Mouse (Mus musculus): ENCODE measurements around the gene Pkp4. TPM values are rescaled to one million over a fixed set of nuclear protein-coding genes. Genes with fewer than 3 reads are reported as not detected.

Pkp4 gene
- polyA plus RNA-seq, 1 experiment from 2014 or later = 25.1 TPM

DNA sequence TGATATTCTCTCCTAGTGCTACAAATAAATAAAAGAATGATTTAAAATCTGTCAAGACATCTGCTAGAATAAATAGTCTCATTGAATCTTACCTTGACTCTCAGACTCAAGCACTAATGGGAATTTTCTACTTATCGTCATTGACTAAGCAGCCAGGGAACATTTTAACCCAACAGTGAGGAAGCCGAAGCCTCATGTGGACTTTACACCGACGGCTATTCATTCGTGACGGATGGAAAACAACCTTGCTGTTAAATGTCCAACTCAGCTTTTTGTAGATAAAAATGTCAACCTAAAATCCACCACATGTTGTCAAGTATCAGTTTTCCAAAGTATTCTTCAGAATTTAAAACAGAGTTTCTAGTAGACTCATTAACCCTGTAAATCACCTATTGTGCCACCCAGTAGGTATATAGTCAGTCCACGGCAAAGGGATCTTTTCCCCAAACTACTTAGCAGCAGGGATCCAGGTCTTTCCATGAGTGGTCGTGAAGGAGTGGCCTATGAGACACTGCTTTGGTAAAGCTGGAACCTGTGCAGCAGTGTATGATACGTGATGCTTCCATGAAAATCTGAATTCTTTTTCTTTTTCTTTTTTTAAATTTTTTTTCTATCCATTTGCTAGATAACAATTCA is 9.0 kb downstream of the Pkp4 start:
- no peaks in the 10 kb centered on the region for H3K27me3 ChIP-seq
- H3K9ac ChIP-seq = no peak overlapping the region
- no peak overlapping the region for H3K27ac ChIP-seq
- H3K36me3 ChIP-seq = no peaks in the 10 kb centered on the region
- H3K4me2 ChIP-seq (replicated peaks) = no peak overlapping the region
- H3K4me1 ChIP-seq = peaks cover 9% of the 10 kb centered on the region; the same call in 1 of the 2 replicates
- H3K4me3 ChIP-seq = no peak overlapping the region
- WGBS = 81% methylated on average over 9 of the region's 9 CpGs
- no peak for ATAC-seq (ENCODE audit: insufficient number of reproducible peaks, insufficient read depth, low FRiP score, low TSS enrichment)
- H3K9me3 ChIP-seq = no peaks in the 10 kb centered on the region

DNA sequence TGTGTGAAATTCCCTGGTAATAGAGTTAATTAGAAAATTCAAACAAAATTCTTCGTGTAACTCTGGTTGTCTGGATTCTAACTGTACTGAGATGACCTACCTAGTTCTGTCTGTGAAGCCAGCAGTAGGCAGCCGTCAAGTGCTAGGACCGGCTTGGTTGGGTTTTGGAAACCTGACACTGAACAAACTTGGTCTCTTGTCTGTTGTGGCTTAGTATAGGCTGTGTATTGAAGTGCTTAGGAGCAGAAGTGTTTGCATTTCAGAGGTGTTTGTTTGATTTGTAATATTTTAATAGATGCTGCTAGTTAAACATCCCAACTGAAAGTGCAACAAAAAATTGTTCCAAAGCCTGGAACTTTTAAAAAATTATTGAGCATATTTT is 9.5 kb downstream of the Pkp4 start:
- Histone ChIP-seq H3K36me3 (no peaks in the 10 kb centered on the region), H3K4me1 (peaks cover 9% of the 10 kb centered on the region; the same call in 1 of the 2 replicates), H3K4me2 (replicated peaks) (no peak overlapping the region), H3K9ac (no peak overlapping the region), H3K27ac (no peak overlapping the region), H3K4me3 (no peak overlapping the region), H3K9me3 (no peaks in the 10 kb centered on the region), H3K27me3 (no peaks in the 10 kb centered on the region)
- ATAC-seq (ENCODE audit: insufficient number of reproducible peaks, insufficient read depth, low FRiP score, low TSS enrichment) = no peak
- WGBS = 58% methylated on average over 3 of the region's 3 CpGs

GRCm38 (mm10) chr2:59170593-59170992 is 9.9 kb downstream of the Pkp4 start:
- H3K36me3 ChIP-seq = no peaks in the 10 kb centered on the region

DNA sequence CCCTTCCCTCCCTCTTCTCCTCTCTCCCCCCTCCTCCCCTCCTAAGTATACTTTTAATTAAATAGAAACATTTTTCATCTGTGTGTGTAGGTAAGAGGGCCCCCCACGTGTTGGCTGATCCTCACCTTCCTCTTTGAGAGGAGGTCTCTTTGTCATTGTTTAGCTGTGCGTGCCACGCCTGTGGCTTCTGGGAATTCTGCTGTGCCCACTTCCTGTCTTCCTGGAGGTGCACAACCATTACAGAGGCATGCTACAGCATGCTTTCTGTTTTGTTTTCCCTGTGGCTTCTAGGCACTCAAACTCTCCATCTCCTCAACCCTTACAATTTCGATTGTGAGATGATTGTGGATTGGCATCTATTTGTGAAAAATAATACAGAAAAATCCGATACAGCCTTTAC is 10.9 kb downstream of the Pkp4 start:
- Histone ChIP-seq H3K9me3 (no peaks in the 10 kb centered on the region), H3K4me2 (replicated peaks) (no peak overlapping the region), H3K36me3 (no peaks in the 10 kb centered on the region), H3K27ac (no peak overlapping the region), H3K9ac (no peak overlapping the region), H3K4me1 (peaks cover 9% of the 10 kb centered on the region; the same call in 1 of the 2 replicates), H3K27me3 (no peaks in the 10 kb centered on the region), H3K4me3 (no peak overlapping the region)
- WGBS = 68% methylated on average over 5 of the region's 5 CpGs
- ATAC-seq (ENCODE audit: insufficient number of reproducible peaks, insufficient read depth, low FRiP score, low TSS enrichment) = no peak

More at GRCm38 (mm10) chr2:59170593-59170992, 9.9 kb downstream of the Pkp4 start:
- no peak overlapping the region for H3K4me3 ChIP-seq
- WGBS = 94% methylated on average over 5 of the region's 5 CpGs
- peaks cover 9% of the 10 kb centered on the region; the same call in 1 of the 2 replicates for H3K4me1 ChIP-seq
- no peak overlapping the region for H3K9ac ChIP-seq
- no peak overlapping the region for H3K27ac ChIP-seq
- no peak for ATAC-seq (ENCODE audit: insufficient number of reproducible peaks, insufficient read depth, low FRiP score, low TSS enrichment)
- no peaks in the 10 kb centered on the region for H3K27me3 ChIP-seq
- H3K4me2 ChIP-seq (replicated peaks) = no peak overlapping the region
- no peaks in the 10 kb centered on the region for H3K9me3 ChIP-seq

- peaks cover 9% of the 10 kb centered on the region; the same call in 1 of the 2 replicates for H3K4me1 ChIP-seq
- H3K27ac ChIP-seq = no peak overlapping the region
- 93% methylated on average over 6 of the region's 6 CpGs for WGBS
- no peaks in the 10 kb centered on the region for H3K36me3 ChIP-seq
- no peak overlapping the region for H3K9ac ChIP-seq
- no peaks in the 10 kb centered on the region for H3K27me3 ChIP-seq
- no peaks in the 10 kb centered on the region for H3K9me3 ChIP-seq
- H3K4me2 ChIP-seq (replicated peaks) = no peak overlapping the region
- H3K4me3 ChIP-seq = no peak overlapping the region
- ATAC-seq (ENCODE audit: insufficient number of reproducible peaks, insufficient read depth, low FRiP score, low TSS enrichment) = no peak
Measured at GRCm38 (mm10) chr2:59175926-59176325, 15.3 kb downstream of the Pkp4 start.

GRCm38 (mm10) chr2:59178191-59178590 is 17.5 kb downstream of the Pkp4 start:
- H3K4me1 ChIP-seq = no peaks in the 10 kb centered on the region
- H3K9me3 ChIP-seq = no peaks in the 10 kb centered on the region
- ATAC-seq (ENCODE audit: insufficient number of reproducible peaks, insufficient read depth, low FRiP score, low TSS enrichment) = no peak
- H3K27me3 ChIP-seq = no peaks in the 10 kb centered on the region
- no peak overlapping the region for H3K4me2 ChIP-seq (replicated peaks)
- no peak overlapping the region for H3K27ac ChIP-seq
- H3K4me3 ChIP-seq = no peak overlapping the region
- WGBS = 90% methylated on average over 8 of the region's 8 CpGs
- H3K36me3 ChIP-seq = no peaks in the 10 kb centered on the region
- no peak overlapping the region for H3K9ac ChIP-seq

DNA sequence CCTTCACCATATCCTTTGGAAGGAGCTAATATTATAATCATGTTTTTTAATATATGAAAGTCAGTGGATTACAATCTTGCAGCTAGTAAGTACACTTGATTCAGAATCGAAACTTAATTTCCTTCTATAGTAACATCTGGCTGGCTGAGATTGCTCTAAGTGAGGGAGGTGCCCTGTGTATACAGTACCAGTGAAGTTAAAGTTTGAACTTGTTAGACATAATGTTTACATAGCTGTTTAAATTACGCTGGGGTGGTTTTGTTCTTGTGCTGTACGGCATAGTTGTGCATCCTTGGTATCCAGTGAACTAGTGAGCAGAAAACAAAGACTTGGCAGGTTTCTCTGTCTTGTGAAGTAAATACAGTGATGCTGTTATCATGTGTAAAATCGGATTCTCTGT is 18.3 kb downstream of the Pkp4 start:
- H3K27me3 ChIP-seq = no peaks in the 10 kb centered on the region
- no peak overlapping the region for H3K4me2 ChIP-seq (replicated peaks)
- H3K9ac ChIP-seq = no peak overlapping the region
- ATAC-seq (ENCODE audit: insufficient number of reproducible peaks, insufficient read depth, low FRiP score, low TSS enrichment) = no peak
- no peaks in the 10 kb centered on the region for H3K9me3 ChIP-seq
- 65% methylated on average over 4 of the region's 4 CpGs for WGBS
- no peak overlapping the region for H3K27ac ChIP-seq
- no peaks in the 10 kb centered on the region for H3K36me3 ChIP-seq
- no peak overlapping the region for H3K4me3 ChIP-seq
- no peaks in the 10 kb centered on the region for H3K4me1 ChIP-seq

DNA sequence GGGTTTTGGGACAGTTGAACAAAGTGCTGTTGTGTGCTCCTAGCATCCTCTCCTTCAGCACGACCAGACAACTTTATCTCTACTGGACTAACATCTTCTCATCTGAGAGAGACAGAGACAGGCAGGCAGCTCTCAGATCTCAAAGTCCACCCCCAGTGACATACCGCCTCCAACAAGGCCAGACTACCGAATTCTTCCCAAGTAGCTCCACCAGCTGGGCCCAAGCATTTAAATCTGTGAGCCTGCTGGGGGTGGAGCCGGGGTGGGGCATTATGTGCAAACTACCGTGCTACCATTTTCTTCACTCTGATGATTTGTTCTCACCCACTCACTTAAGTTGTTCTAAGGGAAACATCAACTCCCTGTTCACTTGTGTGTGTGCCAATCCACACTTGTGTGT is 18.8 kb downstream of the Pkp4 start:
- Histone ChIP-seq H3K4me3 (no peak overlapping the region), H3K9ac (no peak overlapping the region), H3K4me2 (replicated peaks) (no peak overlapping the region), H3K27me3 (no peaks in the 10 kb centered on the region), H3K36me3 (no peaks in the 10 kb centered on the region), H3K27ac (no peak overlapping the region), H3K4me1 (no peaks in the 10 kb centered on the region), H3K9me3 (no peaks in the 10 kb centered on the region)
- WGBS = 59% methylated on average over 5 of the region's 5 CpGs
- ATAC-seq (ENCODE audit: insufficient number of reproducible peaks, insufficient read depth, low FRiP score, low TSS enrichment) = no peak

DNA sequence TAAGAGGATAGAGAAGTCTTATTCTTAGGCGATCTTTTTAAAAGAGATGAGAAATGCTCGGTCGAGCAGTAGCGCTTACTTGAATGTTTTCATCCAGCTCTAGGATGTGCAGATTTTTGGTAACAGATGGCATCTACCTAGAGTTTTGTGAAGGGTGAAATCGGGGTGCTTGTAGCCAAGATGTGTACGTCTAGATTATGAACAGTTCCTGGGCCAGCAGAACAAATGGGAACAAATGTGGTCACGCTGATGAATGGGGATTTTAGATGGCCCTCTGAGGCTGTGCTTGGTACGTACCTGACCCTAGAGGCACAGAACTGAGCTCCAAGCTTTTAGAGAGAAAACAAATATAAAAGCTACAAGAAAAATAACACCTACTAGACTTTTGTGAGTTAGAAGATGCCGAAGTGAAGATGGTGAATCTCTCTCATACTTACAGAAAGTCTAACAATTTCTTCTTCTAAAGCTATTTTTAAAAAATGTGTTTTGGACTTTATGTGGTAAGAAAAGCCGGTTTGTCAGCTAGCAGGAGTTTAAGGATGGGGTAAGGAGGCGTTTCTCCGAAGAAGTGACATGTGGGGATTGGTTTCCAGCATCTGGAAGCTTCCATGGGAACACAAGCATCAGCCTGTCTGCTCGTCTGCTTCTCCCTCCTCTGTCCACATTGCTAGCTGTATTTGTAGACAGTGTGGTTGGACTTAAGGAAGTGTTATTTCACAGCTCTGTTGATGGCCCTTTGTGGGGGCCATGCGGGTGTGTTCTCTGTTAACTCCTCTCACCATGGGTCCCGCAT is 20.9 kb downstream of the Pkp4 start:
- no peaks in the 10 kb centered on the region for H3K9me3 ChIP-seq
- 85% methylated on average over 15 of the region's 15 CpGs for WGBS
- no peak overlapping the region for H3K4me3 ChIP-seq
- no peaks in the 10 kb centered on the region for H3K4me1 ChIP-seq
- ATAC-seq (ENCODE audit: insufficient number of reproducible peaks, insufficient read depth, low FRiP score, low TSS enrichment) = no peak
- H3K9ac ChIP-seq = no peak overlapping the region
- H3K27ac ChIP-seq = no peak overlapping the region
- no peaks in the 10 kb centered on the region for H3K27me3 ChIP-seq
- no peaks in the 10 kb centered on the region for H3K36me3 ChIP-seq
- no peak overlapping the region for H3K4me2 ChIP-seq (replicated peaks)

DNA sequence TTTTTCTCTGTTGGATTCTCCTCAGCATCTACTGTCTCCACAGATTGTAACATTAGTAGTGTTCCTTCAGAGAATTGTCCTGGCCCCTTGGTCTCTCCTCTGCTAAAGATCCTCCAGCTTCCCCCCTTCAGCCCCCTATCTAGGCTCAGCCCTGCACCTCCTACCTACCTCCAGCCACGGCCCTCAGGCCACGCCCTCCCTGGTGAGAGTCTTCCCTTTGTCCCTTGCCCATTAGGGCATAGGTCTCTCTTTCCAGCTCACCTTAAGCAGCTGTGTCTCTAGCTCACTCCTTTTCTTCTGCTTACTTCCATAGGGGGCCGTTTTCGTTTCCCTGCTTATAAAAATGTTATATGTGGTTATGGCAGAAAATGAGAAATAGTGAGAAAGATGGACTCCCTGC is 22.9 kb downstream of the Pkp4 start:
- H3K36me3 ChIP-seq = no peaks in the 10 kb centered on the region
- no peaks in the 10 kb centered on the region for H3K9me3 ChIP-seq
- no peaks in the 10 kb centered on the region for H3K27me3 ChIP-seq
- H3K4me3 ChIP-seq = no peak overlapping the region
- no peak overlapping the region for H3K9ac ChIP-seq
- 82% methylated on average over 4 of the region's 4 CpGs for WGBS
- no peaks in the 10 kb centered on the region for H3K4me1 ChIP-seq
- ATAC-seq (ENCODE audit: insufficient number of reproducible peaks, insufficient read depth, low FRiP score, low TSS enrichment) = no peak
- H3K27ac ChIP-seq = no peak overlapping the region
- H3K4me2 ChIP-seq (replicated peaks) = no peak overlapping the region

- no peaks in the 10 kb centered on the region for H3K27me3 ChIP-seq
- H3K4me1 ChIP-seq = no peaks in the 10 kb centered on the region
- ATAC-seq (ENCODE audit: insufficient number of reproducible peaks, insufficient read depth, low FRiP score, low TSS enrichment) = no peak
- H3K4me3 ChIP-seq = no peak overlapping the region
- H3K9ac ChIP-seq = no peak overlapping the region
- no peak overlapping the region for H3K4me2 ChIP-seq (replicated peaks)
- WGBS = 91% methylated on average over 11 of the region's 11 CpGs
- no peak overlapping the region for H3K27ac ChIP-seq
- no peaks in the 10 kb centered on the region for H3K9me3 ChIP-seq
- H3K36me3 ChIP-seq = no peaks in the 10 kb centered on the region
Measured at GRCm38 (mm10) chr2:59184107-59185064, 23.7 kb downstream of the Pkp4 start.

Data from embryonic facial prominence, embryonic 12.5 days (tissue).